Mouse (Mus musculus) retina, postnatal 1 day (tissue): ENCODE results near the gene Ccdc136.

Source experiments
- DNase-seq: peaks from one replicate; pipeline ENCODE4 v3.0.0-alpha.2; 2012

Ccdc136 gene

DNA sequence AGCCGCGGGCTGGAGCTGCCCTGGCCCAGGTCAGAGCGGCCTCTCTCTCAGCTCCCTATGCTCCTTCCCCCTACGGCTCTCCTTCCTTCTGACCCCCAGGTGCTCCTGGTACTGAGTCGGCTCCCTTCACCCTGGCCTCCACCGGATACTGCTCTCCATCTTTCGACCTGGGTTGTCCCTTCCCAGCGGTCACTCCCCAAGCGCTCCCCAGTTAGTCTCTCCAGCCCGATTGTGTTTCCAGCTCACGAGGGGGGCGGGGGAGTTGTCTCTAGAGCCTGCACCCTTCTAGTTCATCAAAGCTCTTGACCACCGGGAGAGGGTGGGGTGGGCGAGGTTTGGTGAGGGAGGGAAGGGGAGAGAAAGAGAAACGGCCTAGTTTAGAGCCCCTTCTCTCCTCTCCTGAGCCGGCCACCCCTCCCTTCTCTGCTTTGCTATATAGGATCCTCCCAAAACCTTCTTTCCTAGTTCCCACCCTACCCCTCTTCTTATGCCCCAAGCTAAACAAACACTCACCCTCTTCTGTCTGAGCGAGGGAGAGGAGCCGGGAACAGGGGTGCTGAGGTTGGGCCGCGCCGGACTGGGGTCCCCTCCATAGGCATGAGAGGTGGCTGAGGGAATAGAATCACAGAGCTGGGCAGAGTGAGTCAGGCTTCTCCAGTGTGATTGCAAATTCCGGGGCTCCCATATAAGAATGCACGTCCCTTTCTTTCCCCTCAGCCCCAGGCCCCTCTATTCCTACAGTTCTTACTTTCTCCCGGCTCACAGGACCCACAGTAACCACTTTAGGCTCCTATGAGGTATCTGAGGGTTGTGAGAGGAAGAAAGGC, 818 bp downstream of the Ccdc136 start:
- peak; percentile 64 for DNase-seq

GRCm38 (mm10) chr6:29397575-29397974, 1.5 kb downstream of the Ccdc136 start:
- peak; percentile 83 for DNase-seq

DNA sequence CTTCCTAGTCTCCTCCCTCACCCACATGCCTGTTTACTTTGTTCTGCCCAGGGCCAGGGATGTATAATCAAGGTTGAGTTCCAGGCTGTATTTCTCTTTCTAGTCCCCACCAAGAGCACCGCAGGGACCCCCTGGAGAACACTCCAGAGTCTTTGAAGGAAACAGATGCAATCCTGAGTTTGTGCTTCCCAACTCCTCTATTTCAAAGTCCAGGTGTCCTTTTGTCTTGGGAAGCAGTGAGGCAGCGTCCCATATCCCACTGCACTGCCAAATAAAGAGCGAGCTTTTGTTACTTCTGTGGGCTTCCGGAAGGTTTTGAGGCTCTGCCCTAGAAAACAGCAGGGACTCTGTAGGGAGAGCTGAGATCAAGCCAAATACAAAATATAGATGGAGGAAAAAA, 3.7 kb downstream of the Ccdc136 start:
- no peak for DNase-seq

DNA sequence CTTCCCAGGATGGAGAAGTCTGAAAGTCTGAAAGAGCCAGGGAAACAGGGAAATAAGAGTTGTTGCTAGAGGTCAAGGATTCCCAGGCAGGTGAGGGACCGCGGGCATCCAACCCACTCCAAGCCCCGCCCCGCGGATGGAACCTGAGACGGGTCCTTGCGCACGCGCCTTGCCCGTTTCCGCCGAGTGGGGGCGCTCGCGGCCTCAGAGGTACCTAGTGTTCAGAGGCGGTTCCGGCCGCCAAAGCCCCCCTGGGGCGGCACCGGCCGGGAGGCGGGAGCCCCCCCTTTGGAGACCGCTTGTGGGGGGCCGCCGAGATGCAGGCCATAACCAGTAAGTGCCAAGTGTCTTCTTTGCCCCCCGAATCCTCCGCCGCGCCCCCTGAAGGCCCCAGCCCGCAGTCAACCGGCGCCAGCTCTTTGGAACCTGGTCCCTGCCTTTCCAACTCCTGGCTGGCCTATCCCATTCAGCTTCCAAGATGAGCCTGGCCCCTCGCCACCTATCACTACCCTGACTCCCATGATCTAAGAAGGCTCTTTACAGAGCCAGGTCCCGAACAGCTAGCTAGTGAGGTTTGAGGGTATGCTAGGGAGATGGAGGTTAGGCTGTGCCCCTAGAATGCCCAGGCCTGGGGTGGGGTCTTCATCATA, 6.7 kb downstream of the Ccdc136 start:
- DNase-seq, result peak; percentile 41

GRCm38 (mm10) chr6:29406412-29406811, 10.3 kb downstream of the Ccdc136 start:
- DNase-seq, result no peak

GRCm38 (mm10) chr6:29415446-29415845, 19.3 kb downstream of the Ccdc136 start:
- DNase-seq, result no peak

DNA sequence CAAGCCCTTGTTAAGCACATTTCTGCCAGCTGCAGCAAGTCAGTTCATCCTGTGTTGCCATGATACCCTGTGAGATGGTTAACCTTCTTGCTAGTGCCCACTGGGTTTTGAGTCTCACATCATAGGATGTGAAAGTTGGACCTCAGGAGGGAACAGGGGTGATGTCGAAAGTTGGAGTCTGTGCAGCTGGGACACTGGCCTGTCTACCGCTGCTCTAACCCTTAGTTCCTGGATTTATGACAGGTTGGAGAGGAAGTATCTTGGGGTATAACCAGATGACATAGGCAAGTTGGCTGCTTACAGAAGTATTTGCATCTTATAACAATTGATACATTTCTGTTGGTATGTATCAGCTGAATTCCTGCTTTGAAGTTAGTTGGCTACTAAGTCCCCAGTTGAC, 24.5 kb downstream of the Ccdc136 start:
- DNase-seq, result no peak

GRCm38 (mm10) chr6:29425118-29425517, 29.0 kb downstream of the Ccdc136 start:
- no peak for DNase-seq

DNA sequence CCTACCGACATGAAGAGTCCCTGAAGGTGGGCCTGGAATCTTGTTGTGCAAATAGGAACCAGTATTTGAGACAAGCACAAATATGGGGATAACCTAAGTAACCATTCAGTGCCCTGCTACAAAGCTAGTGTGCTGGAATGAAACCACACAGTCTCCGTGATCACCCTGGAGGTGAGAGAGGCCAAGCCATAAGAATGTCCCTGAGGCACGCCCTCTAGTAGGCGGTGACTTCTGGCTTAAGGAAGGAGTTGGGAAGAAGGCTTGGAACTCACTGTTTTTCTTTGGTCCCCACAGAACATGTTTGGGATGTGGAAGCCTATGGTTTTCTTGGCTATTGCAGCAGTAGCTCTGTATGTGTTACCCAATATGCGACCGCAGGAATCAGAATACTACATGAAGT, 30.2 kb downstream of the Ccdc136 start:
- DNase-seq, result no peak

DNA sequence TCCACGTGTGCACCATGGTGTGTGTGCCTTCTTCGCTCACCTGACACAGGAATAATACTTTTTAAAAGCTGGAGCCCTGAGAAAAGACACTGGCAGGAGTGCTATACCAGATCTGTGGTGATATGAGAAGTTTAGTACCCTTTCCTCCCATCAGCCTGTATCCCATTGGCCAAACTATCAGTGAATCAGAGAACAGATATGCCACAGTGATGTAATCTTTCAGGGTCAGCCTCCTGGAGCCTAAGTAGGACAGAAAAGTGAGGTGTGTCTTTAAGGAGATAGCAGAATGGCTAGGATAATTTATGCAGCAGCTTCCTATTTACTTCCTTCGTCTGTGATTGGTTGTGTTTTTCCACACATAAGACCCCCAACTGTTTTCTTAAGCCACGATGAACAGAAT, 32.1 kb downstream of the Ccdc136 start:
- DNase-seq, result no peak

GRCm38 (mm10) chr6:29430681-29431420, 34.7 kb downstream of the Ccdc136 start:
- no peak for DNase-seq

GRCm38 (mm10) chr6:29431473-29431872, 35.4 kb downstream of the Ccdc136 start:
- DNase-seq, result no peak

GRCm38 (mm10) chr6:29432156-29432555, 36.0 kb downstream of the Ccdc136 start:
- DNase-seq, result no peak

DNA sequence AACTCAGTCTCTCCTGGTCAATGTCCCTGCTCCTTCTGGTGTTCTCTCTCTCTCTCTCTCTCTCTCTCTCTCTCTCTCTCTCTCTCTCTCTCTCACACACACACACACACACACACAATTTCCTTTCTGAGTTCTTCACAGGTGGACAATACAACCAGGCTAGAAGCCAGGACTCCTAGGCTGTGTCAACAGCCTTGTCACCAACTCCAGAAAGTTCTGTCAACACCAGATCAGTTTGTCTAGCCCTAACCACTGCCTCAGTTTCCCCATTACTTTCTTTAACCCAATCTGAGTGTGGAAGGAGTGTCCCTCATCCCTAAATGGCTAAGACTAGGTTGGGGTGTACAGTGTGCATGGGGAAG, 36.5 kb downstream of the Ccdc136 start:
- no peak for DNase-seq

GRCm38 (mm10) chr6:29433038-29433803, 37.1 kb downstream of the Ccdc136 start, which contains the start of gene Flnc:
Flnc (plus strand) TSS chr6:29433256.
- DNase-seq, result peak; percentile 49

- no peak for DNase-seq
These were observed 38.0 kb downstream of the Ccdc136 start for GRCm38 (mm10) chr6:29433804-29434795.

DNA sequence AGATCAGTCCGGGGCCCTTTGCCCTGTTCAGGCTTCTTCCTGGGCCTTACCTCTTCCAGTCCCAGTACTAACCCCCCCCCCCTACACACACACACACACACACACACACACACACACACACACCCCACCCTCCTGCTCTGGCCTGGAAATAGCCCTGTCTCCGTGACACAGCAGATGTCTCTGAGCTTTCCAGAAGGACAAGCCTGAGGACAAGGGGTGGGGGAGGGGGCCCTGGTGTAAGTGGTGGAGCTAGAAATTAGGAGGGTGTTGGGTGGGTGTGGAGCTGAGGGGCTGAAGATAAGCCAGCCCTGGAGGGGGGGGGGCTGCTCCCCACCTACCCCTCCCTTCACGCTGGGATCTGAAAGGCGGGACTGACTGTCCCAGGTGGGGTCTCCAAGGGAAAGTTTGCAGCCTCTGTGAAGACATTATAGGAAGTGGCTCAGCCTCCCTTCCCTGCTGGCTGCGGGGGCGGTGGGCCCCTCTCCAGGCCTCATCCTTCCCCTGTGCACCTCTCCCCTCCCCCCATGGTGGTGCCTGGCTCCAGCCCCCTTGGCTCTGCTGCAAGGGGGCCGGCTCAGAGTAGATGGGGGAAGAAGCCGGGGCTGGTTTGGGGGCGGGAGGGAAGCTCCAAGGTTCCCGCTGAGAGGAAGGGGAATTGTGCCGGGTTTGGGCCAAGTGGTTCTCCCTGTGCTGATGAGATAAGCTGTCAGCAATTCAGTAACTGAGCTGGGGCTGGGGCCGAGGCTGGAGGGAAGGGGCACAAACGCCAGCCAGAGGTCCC, 39.0 kb downstream of the Ccdc136 start:
- DNase-seq, result peak; percentile 79

DNA sequence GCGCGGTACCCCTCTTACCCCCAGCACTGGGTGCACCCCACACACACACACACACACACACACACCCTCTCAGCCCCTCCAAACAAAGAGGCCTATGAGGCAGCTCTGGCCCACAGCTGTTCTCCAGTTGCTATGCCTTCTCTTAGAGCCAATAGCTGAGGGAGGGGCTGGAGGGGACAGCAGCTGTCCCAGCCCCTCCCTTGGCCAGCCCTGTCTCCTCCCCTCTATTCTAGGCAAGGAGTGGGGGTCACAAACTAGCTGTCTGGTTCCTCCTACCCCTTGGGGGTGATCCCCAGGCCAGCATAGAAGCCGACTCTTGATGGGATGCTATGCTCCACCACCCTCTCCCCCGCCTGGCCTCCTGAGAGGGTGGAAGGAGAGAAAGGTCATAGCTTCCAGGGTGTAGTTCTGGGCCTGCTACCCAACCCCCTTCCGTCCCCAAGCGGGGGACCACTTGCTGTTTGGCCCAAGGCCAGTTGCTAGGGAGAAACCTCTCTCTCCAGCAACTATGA, 39.9 kb downstream of the Ccdc136 start:
- peak; percentile 55 for DNase-seq

- peak; percentile 51 for DNase-seq
These were observed 40.4 kb downstream of the Ccdc136 start for GRCm38 (mm10) chr6:29436461-29436934.

- DNase-seq, result no peak
These were observed 43.1 kb downstream of the Ccdc136 start for GRCm38 (mm10) chr6:29439251-29439650.
